Mouse (Mus musculus): Measurements from ENCODE around the gene Brd4.
"Not testable (repeated sequence)": the region's sequence is repeated elsewhere in the genome, so short reads cannot be mapped to it uniquely, and the experiment has no call there.

The Brd4 gene

DNA sequence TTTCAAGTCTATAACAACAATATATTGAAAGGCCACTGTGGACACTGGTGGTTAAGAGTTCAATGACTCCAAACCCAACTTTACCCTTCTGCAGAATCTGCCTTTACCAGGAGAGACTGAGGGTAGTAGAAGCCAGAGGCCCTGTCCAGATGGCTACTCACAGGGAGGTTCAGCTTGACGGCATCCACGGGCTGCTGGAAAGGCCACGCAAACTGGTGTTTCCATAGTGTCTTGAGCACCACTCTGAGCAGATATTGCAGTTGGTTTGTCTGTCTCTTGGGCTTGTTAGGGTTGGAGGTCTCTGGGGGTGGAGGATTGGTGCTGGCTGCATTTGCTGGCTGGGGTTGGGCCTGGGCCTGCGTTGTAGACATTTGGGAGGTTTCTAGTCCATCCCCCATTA lies 55.3 kb downstream of the Brd4 start:
- DNase-seq (ENCODE audit: low spot score): no peak

DNA sequence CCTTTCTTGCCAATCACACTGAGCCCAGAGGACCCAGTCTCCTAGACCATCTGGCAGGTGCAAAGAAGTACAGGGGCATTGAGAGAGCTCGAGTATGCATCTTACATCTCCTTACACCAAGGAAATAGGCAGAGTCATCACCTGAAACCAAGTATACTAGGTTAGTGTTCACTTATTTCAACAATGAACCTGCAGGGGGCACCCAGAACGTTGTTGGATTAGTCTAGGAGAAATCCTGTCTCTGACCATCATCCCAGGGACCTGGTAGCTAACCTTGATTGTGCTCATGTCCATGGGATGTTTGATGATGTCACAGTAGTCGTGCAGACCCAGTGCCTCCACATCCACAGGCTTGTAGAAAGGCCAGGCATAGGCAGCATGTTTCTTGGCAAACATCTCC lies 63.6 kb downstream of the Brd4 start:
- peak; percentile 25 for DNase-seq (ENCODE audit: low spot score)

DNA sequence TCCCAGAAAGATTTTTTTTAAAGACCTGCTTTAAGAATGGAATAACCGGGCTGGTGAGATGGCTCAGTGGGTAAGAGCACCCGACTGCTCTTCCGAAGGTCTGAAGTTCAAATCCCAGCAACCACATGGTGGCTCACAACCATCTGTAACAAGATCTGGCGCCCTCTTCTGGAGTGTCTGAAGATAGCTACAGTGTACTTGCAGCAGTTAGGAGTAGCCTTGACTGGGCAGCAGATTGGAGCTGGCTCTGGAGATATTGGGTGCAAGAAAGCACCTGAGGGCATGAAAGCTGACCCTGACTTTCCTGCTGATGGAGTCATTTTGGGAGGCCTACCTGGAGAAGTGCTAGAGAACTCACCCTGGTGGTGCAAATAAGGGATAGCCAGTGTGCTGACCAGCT lies 68.9 kb downstream of the Brd4 start:
- DNase-seq (ENCODE audit: low spot score): not testable (repeated sequence)

DNA sequence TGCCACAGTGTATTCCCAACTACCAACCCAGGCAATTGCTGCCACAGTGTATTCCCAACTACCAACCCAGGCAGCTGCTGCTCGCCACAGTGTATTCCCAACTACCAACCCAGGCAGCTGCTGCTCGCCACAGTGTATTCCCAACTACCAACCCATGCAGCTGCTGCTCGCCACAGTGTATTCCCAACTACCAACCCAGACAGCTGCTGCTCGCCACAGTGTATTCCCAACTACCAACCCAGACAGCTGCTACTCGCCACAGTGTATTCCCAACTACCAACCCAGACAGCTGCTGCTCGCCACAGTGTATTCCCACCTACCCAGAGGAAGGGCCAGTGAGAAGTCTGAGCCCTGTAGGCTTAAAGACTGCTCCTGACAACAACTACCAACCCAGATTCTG lies 73.0 kb downstream of the Brd4 start:
- DNase-seq (ENCODE audit: low spot score): not testable (repeated sequence)

GRCm38 (mm10) chr17:32209752-32210151 lies 74.8 kb downstream of the Brd4 start:
- peak; percentile 78 for DNase-seq (ENCODE audit: low spot score)

DNA sequence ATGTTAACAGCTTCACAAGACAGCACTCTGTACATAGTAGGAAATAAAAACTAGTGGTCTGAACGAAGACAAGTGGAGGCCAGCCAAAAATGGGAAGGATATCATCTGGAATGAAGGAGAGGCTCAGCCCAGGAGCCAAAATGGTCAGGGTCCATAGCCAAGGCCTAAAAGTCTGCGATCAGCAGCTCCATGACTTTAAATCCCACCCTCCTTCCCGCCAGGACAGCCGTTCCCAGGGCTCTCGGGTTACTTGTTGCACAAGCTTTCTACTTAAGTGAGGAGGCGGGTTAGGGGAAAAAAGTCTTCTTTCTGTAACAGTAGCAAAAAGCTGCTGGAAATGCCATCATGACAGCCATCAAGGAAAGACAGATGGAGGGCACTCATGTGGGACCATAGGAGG lies 75.4 kb downstream of the Brd4 start:
- DNase-seq (ENCODE audit: low spot score): peak; percentile 86

DNA sequence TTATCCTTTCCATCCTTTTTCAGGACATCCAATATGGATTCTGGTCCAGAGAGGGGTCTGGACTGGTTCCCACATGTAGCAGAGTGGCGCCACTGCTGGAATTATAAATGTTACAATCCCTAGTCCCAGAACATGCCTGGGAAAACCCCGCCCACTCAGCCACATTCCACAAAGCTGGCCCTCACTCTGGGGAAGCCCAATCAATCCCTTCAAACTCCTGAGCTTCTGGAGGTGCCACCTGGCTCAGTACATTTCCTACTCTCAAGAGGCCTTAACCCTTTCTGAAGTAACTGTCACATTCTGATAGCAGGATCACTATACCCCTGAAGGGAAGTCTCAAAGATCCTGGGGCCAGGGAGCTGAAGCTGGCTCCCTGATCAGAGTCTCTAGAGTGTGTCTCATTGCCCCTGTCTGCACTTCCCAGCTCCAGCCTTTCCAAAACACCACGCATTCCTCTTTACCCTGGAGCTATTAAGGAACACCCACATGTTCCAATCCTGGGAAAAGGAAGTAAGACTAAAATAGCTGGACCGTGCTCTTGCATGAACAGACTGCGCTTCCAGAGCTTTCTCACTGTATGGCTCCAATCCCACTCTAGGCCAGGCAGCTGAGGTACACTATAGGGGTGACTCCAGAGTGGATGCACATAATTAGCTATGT lies 76.8 kb downstream of the Brd4 start:
- peak; percentile 89 for DNase-seq (ENCODE audit: low spot score)

- DNase-seq (ENCODE audit: low spot score): peak; percentile 90
Observed at GRCm38 (mm10) chr17:32205345-32205744, 79.2 kb downstream of the Brd4 start.

GRCm38 (mm10) chr17:32202972-32203371 lies 81.5 kb downstream of the Brd4 start:
- no peak for DNase-seq (ENCODE audit: low spot score)

DNA sequence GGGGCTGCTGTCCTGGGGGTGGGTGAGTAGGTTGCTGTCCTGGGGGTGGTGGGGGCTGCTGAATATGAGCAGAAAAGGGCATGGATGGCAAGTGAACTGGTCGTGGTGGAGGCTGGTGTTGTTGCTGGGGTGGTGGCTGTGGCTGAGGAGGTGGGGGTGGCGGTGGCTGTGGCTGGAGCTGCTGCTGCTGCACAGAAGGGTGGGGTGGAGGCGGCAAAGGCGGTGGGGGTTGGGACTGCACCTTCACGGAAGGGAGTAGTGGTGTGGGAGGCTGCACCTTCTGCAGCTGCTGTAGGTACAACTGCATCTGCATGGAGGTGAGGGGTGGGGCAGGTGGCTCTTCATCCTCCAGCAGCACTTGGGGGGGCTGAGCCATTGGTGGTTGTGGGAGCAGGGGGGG lies 83.4 kb downstream of the Brd4 start:
- DNase-seq (ENCODE audit: low spot score): no peak

- no peak for DNase-seq (ENCODE audit: low spot score)
Observed at GRCm38 (mm10) chr17:32199796-32200195, 84.7 kb downstream of the Brd4 start.

DNA sequence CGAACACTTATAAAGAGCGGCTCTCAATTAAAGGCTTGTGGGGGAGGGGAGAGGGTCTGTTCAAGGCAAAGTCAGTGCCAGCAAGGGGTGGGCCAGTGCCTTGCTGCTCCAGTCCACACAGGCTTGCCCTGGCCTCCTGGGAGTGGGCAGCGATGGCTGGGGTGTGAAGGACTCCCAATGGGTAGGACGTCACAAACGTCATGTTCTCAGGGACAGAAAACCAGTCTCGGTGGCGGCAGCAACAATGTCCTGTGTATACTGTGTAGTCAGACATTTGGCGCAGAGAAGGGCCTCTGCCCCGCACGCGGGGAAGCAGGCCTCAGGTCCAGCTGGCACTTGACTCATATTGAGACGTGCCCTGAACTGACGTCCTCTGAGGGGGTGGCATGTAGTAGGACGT lies 87.4 kb downstream of the Brd4 start:
- no peak for DNase-seq (ENCODE audit: low spot score)

DNA sequence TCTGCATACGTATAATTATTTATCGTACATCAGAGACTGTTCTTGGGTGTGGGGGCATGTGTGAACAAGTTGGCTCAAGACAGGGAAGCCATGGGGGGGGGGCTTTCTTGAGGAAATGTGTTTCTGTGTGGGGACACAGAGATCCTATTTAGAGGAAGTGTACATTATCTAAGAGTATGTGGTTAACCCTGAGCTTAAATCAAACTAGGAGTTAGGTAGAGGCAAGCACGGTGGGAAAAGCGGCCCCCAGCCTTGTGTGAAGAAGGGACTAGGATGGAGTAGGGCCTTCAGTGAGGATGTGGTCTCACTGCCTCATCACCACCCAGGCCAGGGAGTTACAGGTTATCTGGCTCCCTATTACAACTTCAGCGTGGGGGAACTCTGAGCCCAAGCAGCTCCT lies 88.8 kb downstream of the Brd4 start:
- DNase-seq (ENCODE audit: low spot score): no peak

GRCm38 (mm10) chr17:32193010-32193409 lies 91.5 kb downstream of the Brd4 start:
- DNase-seq (ENCODE audit: low spot score): no peak

- no peak for DNase-seq (ENCODE audit: low spot score)
Observed at GRCm38 (mm10) chr17:32189850-32190249, 94.7 kb downstream of the Brd4 start.

GRCm38 (mm10) chr17:32188863-32189636 lies 95.5 kb downstream of the Brd4 start, which contains the start of gene Ephx3:
TSS of gene Ephx3 (minus strand) at chr17:32189549.
- no peak for DNase-seq (ENCODE audit: low spot score)

GRCm38 (mm10) chr17:32183017-32183416 lies 101.5 kb downstream of the Brd4 start:
- DNase-seq (ENCODE audit: low spot score): no peak

DNA sequence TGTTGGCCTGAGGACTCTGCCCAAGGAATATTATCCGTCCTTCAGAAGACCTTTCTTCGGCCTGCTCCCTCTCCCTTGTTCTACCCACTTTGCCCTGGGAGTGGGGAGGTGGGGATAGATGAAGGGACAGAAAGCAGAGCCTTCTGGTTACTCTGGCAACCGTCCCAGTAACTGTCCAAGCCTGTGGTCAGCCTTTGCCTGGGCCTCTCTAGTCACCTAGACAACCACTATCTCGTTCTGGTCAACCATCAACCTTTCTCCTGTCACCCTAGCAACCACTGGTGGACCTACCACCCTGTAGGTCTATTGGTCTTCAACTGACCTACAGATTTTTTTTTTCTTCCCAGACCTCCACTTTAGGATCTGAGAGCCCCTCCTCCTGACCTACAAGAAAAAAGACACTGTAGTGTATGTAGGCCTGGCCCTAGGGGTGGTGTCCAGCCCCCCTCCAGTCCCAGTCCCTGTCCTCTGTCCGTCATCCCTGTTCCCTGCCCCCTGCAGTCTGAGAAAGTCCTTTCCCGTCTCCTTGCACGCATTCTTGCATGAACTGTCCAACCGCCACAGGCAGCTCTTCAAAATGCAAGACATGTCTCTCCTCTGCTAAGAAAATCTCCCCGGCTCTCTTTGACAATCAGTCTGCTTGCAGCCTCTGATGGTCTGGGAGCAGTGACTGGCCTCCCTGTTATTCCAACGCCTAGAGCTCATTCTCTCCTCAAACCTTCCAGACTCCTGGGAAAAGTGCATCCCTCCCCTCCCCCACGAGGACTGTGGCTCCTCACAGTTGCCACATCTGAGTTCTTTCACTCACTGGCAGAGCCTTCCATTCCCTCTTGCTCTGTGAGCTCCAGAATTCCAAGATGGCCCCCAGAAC lies 104.7 kb downstream of the Brd4 start:
- no peak for DNase-seq (ENCODE audit: low spot score)

GRCm38 (mm10) chr17:32176919-32177318 lies 107.6 kb downstream of the Brd4 start:
- no peak for DNase-seq (ENCODE audit: low spot score)

DNA sequence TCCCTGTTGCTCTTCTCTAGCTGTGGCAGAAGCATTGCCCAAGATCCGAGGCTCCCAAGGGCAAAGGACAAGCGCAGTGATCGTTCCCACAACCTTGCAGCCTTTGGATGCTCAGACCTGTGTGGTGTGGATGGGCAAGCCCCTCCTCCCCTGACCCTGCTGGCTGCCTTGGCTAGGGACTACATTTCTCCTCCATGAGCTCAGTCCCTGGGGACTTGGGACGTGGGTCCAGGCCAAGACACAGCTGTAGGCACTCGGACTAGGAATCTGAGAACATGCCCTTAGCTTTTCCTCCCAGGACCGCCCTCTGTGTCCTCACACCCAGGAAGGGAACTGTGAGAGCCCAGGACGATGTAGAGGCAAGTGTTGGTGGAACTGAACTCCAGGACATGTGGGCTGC lies 111.4 kb downstream of the Brd4 start:
- peak; percentile 78 for DNase-seq (ENCODE audit: low spot score)

DNA sequence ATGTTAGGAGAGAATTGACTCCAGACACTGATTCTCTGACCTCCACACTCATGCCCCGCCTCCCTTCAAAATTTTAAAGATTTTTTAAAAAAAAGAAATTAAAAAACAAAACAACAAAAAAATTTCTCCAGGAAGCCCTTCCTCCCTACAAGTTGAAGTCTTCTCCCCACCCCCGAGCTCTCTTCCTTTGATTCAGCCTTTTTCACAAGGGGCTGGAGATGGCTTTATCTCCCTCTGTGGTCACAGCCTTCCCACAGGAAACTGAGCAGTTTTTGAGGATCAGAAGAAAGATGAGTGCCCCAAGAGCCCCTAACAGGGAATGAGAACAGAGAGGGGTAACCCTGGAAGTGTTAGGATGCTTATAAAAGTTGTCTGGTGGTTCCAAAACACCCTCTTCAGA lies 112.0 kb downstream of the Brd4 start:
- no peak for DNase-seq (ENCODE audit: low spot score)

DNA sequence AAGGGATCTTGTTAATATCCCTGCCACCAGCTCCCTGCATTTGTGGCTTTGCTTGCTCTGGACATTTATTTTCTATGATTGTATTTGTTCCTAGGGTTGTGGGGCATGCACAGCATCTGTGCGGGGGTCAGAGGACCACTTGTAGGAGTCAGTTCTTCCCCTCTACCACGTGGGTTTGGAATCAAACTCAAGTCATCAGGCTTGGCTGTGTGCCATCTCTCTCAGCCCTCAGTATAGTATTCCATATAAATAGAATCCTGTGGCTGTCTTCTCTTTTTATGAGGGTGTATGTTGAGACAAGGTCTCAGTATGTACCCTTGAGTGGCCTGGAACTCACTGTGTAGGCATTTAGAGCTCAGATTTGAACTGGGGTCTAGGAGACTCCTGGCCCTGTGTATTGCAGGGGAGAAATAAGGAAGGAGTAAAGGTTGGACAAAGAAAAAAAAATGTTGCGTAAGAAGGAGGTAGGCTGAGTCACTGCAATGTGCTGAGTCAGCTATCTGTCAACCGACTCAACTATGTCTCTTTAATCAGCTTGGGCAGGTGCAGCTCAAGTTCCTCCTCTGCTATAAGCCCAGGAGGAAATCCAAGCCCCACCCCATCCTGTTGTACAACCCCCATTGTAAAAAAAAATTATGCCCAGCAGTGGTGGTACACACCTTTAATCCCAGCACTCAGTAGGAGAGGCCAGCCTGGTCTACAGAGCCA lies 114.8 kb downstream of the Brd4 start:
- DNase-seq (ENCODE audit: low spot score): no peak
